Mouse (Mus musculus) ES-Bruce4 (cell line): ENCODE measurements around the gene Rbfox3. TPM values are rescaled to one million over a fixed set of nuclear protein-coding genes. Genes with fewer than 3 reads are reported as not detected.

Source experiments
- H3K27ac ChIP-seq: 2 replicates; pipeline ENCODE4 v1.5.1; 2012; ENCODE audit warnings: low read length, inconsistent platforms; ENCODE audit not compliant: insufficient read depth
- H3K27me3 ChIP-seq: 2 replicates; pipeline ENCODE4 v1.6.1; 2012; ENCODE audit warnings: mild to moderate bottlenecking, low read length, inconsistent platforms; ENCODE audit not compliant: control insufficient read depth, poor library complexity, insufficient read depth, severe bottlenecking
- H3K36me3 ChIP-seq: 2 replicates; pipeline ENCODE4 v1.6.1; 2012; ENCODE audit warnings: inconsistent platforms, mild to moderate bottlenecking, low read length, moderate library complexity; ENCODE audit not compliant: control insufficient read depth, poor library complexity, insufficient read depth, severe bottlenecking
- H3K4me1 ChIP-seq: one replicate; pipeline ENCODE4 v1.8.1; 2011; ENCODE audit warnings: low read length; ENCODE audit not compliant: control insufficient read depth, insufficient read depth
- H3K4me3 ChIP-seq: 2 replicates; pipeline ENCODE4 v1.5.1; 2011; ENCODE audit warnings: low read depth, mild to moderate bottlenecking, low read length
- H3K9ac ChIP-seq: 2 replicates; pipeline ENCODE4 v1.6.1; 2012; ENCODE audit warnings: low read depth, mild to moderate bottlenecking, inconsistent platforms; ENCODE audit not compliant: poor library complexity, severe bottlenecking
- H3K9me3 ChIP-seq: replicated peaks from 2 replicates; pipeline ENCODE4 v1.6.1; 2012; ENCODE audit warnings: mild to moderate bottlenecking, low read length, inconsistent platforms; ENCODE audit not compliant: control insufficient read depth, poor library complexity, insufficient read depth, severe bottlenecking
- CTCF ChIP-seq: IDR thresholded peaks from one replicate; pipeline ENCODE4 v1.8.1; 2011; ENCODE audit warnings: low read depth, low read length
- EP300 ChIP-seq: IDR thresholded peaks from 2 replicates; pipeline ENCODE4 v1.6.1; 2011; ENCODE audit warnings: low read depth, low read length; ENCODE audit not compliant: insufficient read depth
- POLR2A ChIP-seq: IDR thresholded peaks from one replicate; pipeline ENCODE4 v1.8.1; 2011; ENCODE audit warnings: low read length; ENCODE audit not compliant: insufficient read depth
- polyA plus RNA-seq: library from polyadenylated mRNA; stranded (reverse); fragments of >200 nt; gene quantifications from 2 replicates; pipeline ENCODE4 v1.2.4, GENCODE M21; 2011; ENCODE audit warnings: low read depth; ENCODE audit not compliant: missing spikeins, insufficient read depth, insufficient read length

Rbfox3 gene
- polyA plus RNA-seq, 1 experiment = 0.85 TPM

DNA sequence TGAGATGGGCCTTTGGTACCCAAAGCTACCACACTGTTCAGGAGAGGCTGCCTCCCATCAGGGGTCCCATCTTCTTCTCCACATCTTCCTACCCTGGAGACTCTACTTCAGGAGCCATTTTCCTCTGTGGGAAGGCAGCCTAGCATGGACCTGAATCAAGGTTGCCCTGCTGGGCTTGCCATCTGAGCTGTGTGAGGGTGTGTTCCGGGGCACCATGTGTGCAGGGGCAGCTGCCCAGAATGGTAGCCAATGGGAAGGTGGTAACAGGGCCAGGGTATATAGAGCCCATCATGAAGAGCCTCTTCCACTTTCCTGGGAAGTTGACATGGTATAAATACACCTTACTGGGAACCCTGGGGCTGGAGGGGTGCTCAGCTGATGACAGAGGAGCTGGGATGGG, 281.7 kb downstream of the Rbfox3 start:
- H3K9me3 ChIP-seq = no peaks in the 10 kb centered on the region
- H3K4me3 ChIP-seq = no peak overlapping the region
- H3K27me3 ChIP-seq = no peaks in the 10 kb centered on the region
- H3K9ac ChIP-seq = no peak overlapping the region
- TF ChIP-seq CTCF (no peak), POLR2A (no peak), EP300 (no peak)
- H3K36me3 ChIP-seq = no peaks in the 10 kb centered on the region
- H3K4me1 ChIP-seq = no peaks in the 10 kb centered on the region
- H3K27ac ChIP-seq = no peak overlapping the region

DNA sequence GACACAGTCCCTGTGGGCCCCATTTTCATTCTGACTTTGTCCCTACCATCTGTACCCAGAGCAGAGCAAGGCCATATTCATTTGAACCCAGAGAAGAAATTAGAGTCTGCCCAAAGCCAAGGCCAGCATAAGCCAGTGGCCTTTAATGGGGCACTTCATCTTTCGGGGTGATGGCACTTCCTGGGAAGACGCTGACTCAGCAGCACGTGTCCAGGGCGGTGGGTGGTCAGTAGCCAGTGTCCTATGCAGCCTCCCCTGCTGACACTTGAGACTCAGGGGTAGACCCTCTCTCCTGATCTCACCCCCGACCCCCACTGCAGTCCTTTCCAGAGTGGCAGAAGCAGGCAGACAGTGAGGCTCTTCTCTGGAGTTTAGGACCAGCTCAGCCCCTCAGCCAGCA, 283.9 kb downstream of the Rbfox3 start:
- TF ChIP-seq CTCF (no peak), POLR2A (no peak), EP300 (no peak)
- H3K4me3 ChIP-seq = no peak overlapping the region
- H3K9me3 ChIP-seq = no peaks in the 10 kb centered on the region
- no peak overlapping the region for H3K27ac ChIP-seq
- H3K27me3 ChIP-seq = no peaks in the 10 kb centered on the region
- H3K36me3 ChIP-seq = no peaks in the 10 kb centered on the region
- no peak overlapping the region for H3K9ac ChIP-seq
- no peaks in the 10 kb centered on the region for H3K4me1 ChIP-seq

DNA sequence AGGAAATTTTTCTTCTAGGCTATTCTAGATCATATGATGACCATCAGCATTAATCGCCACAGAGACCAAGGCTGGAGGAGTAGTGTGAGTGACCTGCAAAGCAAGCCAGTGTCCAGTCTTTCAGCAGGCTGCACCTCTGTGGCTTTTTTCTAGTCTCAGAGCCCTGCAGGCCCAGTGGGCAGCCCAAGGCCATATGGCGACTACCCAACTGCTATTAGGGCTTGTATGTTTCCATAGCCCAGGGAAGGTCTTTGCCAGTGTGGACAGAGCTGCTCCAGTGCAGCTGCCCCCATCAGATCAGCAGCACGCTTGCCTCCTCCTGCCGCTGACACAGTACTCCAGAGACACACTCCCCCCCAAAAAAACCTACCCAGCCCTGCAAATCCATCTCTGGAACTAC, 290.5 kb downstream of the Rbfox3 start:
- TF ChIP-seq EP300 (no peak), POLR2A (no peak), CTCF (no peak)
- H3K4me3 ChIP-seq = no peak overlapping the region
- H3K27ac ChIP-seq = no peak overlapping the region
- no peaks in the 10 kb centered on the region for H3K27me3 ChIP-seq
- H3K9me3 ChIP-seq = no peaks in the 10 kb centered on the region
- no peaks in the 10 kb centered on the region for H3K4me1 ChIP-seq
- H3K9ac ChIP-seq = no peak overlapping the region
- no peaks in the 10 kb centered on the region for H3K36me3 ChIP-seq

DNA sequence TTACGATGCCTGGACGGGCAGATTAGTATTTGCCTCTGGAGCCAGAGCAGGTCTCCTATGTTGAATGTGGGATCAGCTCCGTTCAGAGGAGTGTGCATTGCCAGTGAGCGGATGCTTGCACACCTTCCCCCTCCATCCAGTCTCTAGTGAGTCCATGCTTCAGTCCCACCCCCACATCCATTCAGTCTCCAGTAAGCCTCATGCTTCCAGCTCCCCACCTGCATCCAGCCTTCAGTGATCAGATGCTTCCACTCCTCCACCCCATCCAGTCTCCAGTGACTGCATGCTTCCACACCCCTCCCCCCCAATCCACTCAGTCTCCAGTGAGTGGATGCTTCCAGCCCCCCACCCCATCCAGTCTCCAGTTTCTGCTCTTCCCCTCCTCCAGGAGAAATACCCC, 297.3 kb downstream of the Rbfox3 start:
- Histone ChIP-seq H3K4me1 (peaks cover 2% of the 10 kb centered on the region), H3K27me3 (no peaks in the 10 kb centered on the region), H3K9ac (no peak overlapping the region), H3K36me3 (no peaks in the 10 kb centered on the region), H3K9me3 (no peaks in the 10 kb centered on the region), H3K27ac (no peak overlapping the region), H3K4me3 (no peak overlapping the region)
- TF ChIP-seq EP300 (no peak), CTCF (no peak), POLR2A (no peak)

DNA sequence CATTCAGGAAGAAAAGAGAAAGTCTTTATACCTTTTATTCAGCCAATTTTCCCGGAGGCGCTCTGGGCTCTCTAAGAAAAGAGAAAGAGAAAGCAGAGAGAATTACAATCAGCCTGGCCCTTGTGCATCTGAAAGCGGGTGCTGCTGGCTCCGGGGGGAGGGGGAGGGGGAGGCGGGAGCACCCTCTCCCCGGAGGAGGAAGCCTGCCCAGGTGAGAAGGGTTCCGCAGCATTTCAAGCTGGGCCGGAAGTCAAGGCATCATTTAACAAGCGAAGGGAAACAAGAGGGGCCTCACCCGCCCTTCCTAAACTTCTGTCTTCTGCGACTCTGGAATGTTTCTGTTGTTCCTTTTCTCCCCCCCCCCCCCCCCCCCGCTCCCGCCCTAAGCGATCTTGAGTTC, 301.3 kb downstream of the Rbfox3 start:
- H3K27me3 ChIP-seq = no peaks in the 10 kb centered on the region
- TF ChIP-seq EP300 (peak; percentile 76; the same call in 1 of the 2 replicates), CTCF (no peak), POLR2A (no peak)
- peak overlapping the region; percentile 89 for H3K27ac ChIP-seq

DNA sequence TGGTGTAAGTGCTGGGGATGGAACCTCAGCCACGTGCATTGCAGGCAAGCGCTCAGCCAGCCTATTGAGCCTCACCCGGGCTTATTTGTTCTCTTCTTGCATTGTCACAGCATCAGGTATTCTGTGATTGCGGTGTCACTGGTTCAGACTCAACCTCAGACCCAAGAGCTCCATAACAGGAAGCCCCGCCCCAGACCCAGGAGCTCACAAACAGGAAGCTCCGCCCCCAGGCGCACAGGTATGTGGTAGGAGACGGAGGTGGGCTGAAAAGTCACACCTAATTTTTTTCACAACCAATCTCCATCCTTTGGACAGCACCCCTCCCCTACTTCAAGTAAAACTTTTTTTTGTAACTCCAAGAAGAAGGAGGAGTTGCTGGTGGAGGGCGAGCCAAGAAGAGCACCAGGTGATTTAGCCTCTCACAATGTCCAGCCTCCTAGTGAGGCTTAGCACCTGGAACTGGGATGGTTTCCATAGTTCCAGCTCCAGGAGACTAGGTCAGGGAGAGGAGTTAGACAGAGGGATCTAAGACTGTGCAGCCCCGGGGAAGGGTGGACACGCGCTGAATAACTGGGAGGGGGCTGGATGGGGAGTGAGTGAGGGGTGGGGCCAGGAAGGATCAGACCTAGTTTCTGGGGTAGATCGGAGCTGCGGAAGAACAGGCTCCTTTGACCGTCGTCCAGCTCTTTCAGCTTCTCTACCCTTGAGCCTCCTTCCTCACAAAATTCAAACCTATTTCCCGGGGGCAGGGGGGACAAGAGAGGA, 302.0 kb downstream of the Rbfox3 start:
- peak; percentile 87 for TF ChIP-seq EP300
- TF ChIP-seq CTCF = no peak
- no peak for TF ChIP-seq POLR2A
- Histone ChIP-seq H3K27me3 (no peaks in the 10 kb centered on the region), H3K9me3 (no peaks in the 10 kb centered on the region), H3K4me3 (peak overlapping the region; percentile 58), H3K27ac (peak overlapping the region; percentile 89), H3K36me3 (no peaks in the 10 kb centered on the region), H3K9ac (no peak overlapping the region), H3K4me1 (peaks cover 2% of the 10 kb centered on the region)

More for the DNA sequence above, 301.3 kb downstream of the Rbfox3 start:
- Histone ChIP-seq H3K4me3 (no peak overlapping the region), H3K4me1 (peaks cover 2% of the 10 kb centered on the region), H3K36me3 (no peaks in the 10 kb centered on the region), H3K9me3 (no peaks in the 10 kb centered on the region), H3K9ac (no peak overlapping the region)
